Mouse (Mus musculus) left cerebral cortex, postnatal 10 days (tissue): ENCODE measurements at regions not wholly inside any gene's neighbourhood (a gene's known extent, or its start where the extent isn't known, plus 50 kb on each side); places are given as distances from the start of the nearest gene placed in this dataset.

Experiments used
- DNase-seq, 2 experiments: peaks; one replicate each; pipeline ENCODE4 v3.0.0; 2021 to 2022; ENCODE audit warnings: low spot score in 2 of 2, mixed read lengths in 1 of 2; ENCODE audit errors: extremely low spot score in 1 of 2
- intact Hi-C: fragments of 180-260 bp; cut with DNase I; formaldehyde crosslinking; loops from one replicate; pipeline ENCODE4 v1.15.1; 2025

- DNase-seq: no peak
- intact Hi-C loops: no loop called here
Observed at GRCm38 (mm10) chr7:115251591-115252369, 508.3 kb downstream of the Insc start.

- no peak for DNase-seq
- intact Hi-C loops: no loop called here
Observed at GRCm38 (mm10) chr7:115252370-115252750, 508.9 kb downstream of the Insc start.

GRCm38 (mm10) chr7:115258626-115259025, 515.1 kb downstream of the Insc start:
- peak; percentile 7 to 22 for DNase-seq

GRCm38 (mm10) chr7:115263082-115263481, 519.6 kb downstream of the Insc start:
- DNase-seq: no peak
- intact Hi-C loops: no loop called here

More at GRCm38 (mm10) chr7:115258626-115259025, 515.1 kb downstream of the Insc start:
- intact Hi-C loops: no loop called here

- no peak for DNase-seq
- intact Hi-C loops: no loop called here
Observed at GRCm38 (mm10) chr7:115266141-115266540, 522.6 kb downstream of the Insc start.

GRCm38 (mm10) chr7:115270803-115271202, 527.3 kb downstream of the Insc start:
- no peak for DNase-seq

GRCm38 (mm10) chr7:115274836-115275235, 531.3 kb downstream of the Insc start:
- intact Hi-C loops: no loop called here
- no peak for DNase-seq

More at GRCm38 (mm10) chr7:115270803-115271202, 527.3 kb downstream of the Insc start:
- intact Hi-C loops: no loop called here

- no peak for DNase-seq
- intact Hi-C loops: no loop called here
Observed at GRCm38 (mm10) chr7:115290801-115291417, 547.4 kb downstream of the Insc start.

GRCm38 (mm10) chr7:115294655-115295230, 551.2 kb downstream of the Insc start:
- no peak for DNase-seq
- intact Hi-C loops: no loop called here

- DNase-seq: peak in 1 of 2 experiments; percentile 14
- intact Hi-C loops: no loop called here
Observed at GRCm38 (mm10) chr7:115300241-115300640, 556.7 kb downstream of the Insc start.

- intact Hi-C loops: no loop called here
- DNase-seq: no peak
Observed at GRCm38 (mm10) chr7:115308377-115308776, 564.9 kb downstream of the Insc start.

- intact Hi-C loops: no loop called here
- peak in 1 of 2 experiments; percentile 38 for DNase-seq
Observed at GRCm38 (mm10) chr7:115310400-115311225, 567.1 kb downstream of the Insc start.

GRCm38 (mm10) chr7:115319504-115319903, 576.0 kb downstream of the Insc start:
- intact Hi-C loops: no loop called here

GRCm38 (mm10) chr7:115322989-115323388, 579.5 kb downstream of the Insc start:
- DNase-seq: no peak
- intact Hi-C loops: no loop called here

More at GRCm38 (mm10) chr7:115319504-115319903, 576.0 kb downstream of the Insc start:
- no peak for DNase-seq

- intact Hi-C loops: no loop called here
- no peak for DNase-seq
Observed at GRCm38 (mm10) chr7:115328300-115328699, 584.8 kb downstream of the Insc start.

- no peak for DNase-seq
- intact Hi-C loops: no loop called here
Observed at GRCm38 (mm10) chr7:115331698-115332097, 588.2 kb downstream of the Insc start.

GRCm38 (mm10) chr7:115333046-115333577, 589.6 kb downstream of the Insc start:
- intact Hi-C loops: no loop called here
- no peak for DNase-seq

- DNase-seq: no peak
- intact Hi-C loops: no loop called here
Observed at GRCm38 (mm10) chr7:115335051-115335450, 591.6 kb downstream of the Insc start.

GRCm38 (mm10) chr7:115340155-115340554, 596.7 kb downstream of the Insc start:
- peak in 1 of 2 experiments; percentile 25 for DNase-seq
- intact Hi-C loops: no loop called here
